Mouse (Mus musculus): ENCODE measurements around the gene Dhx36. TPM values are rescaled to one million over a fixed set of nuclear protein-coding genes. Genes with fewer than 3 reads are reported as not detected.

Dhx36 gene
- total RNA-seq, 2 experiments from 2014 or later: 54.7 to 57.9 TPM

DNA sequence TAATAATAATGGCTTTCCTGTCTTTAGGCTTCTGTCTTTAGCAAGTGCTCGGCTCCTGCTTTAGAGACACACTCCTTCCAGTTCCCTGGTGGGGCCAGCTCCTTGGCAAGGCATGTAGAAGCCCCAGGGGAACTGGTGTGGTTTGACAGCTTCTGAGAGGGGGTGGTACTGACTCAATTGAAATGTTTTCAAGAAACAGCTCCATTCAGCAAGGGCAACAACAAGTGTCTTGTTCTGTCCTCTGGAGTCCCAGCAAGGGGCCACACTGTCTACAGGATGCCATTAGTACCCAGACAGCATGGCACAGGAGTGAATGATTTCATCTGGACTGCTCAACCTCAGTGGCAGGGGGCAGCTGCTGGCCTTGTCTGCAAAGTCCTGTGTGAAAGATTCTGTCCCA is 51.0 kb downstream of the Dhx36 start:
- DNase-seq (ENCODE audit: low spot score in 2 of 2): peak; percentile 24 to 73
- no peak overlapping the region for H3K4me3 ChIP-seq
- TF ChIP-seq CTCF (conservative IDR thresholded peaks at IDR 0.05): no peak
- H3K27ac ChIP-seq: peak overlapping the region; percentile 81

GRCm38 (mm10) chr3:62454096-62454495 is 52.7 kb downstream of the Dhx36 start:
- Histone ChIP-seq H3K27ac (peak overlapping the region; percentile 81), H3K4me3 (no peak overlapping the region)
- TF ChIP-seq CTCF (conservative IDR thresholded peaks at IDR 0.05): no peak
- no peak for DNase-seq (ENCODE audit: low spot score in 2 of 2)

- no peak for DNase-seq (ENCODE audit: low spot score in 2 of 2)
- H3K27ac ChIP-seq: peak overlapping the region; percentile 81
- TF ChIP-seq CTCF (conservative IDR thresholded peaks at IDR 0.05): no peak
Measured at GRCm38 (mm10) chr3:62452961-62453360, 53.8 kb downstream of the Dhx36 start.

GRCm38 (mm10) chr3:62449871-62450496 is 56.8 kb downstream of the Dhx36 start:
- DNase-seq (ENCODE audit: low spot score in 2 of 2): no peak
- no peak overlapping the region for H3K4me3 ChIP-seq
- no peak overlapping the region for H3K27ac ChIP-seq
- TF ChIP-seq CTCF (conservative IDR thresholded peaks at IDR 0.05): peak; percentile 52

More at GRCm38 (mm10) chr3:62452961-62453360, 53.8 kb downstream of the Dhx36 start:
- H3K4me3 ChIP-seq: no peak overlapping the region

- DNase-seq (ENCODE audit: low spot score in 2 of 2): no peak
- Histone ChIP-seq H3K4me3 (no peak overlapping the region), H3K27ac (no peak overlapping the region)
- no peak for TF ChIP-seq CTCF (conservative IDR thresholded peaks at IDR 0.05)
Measured at GRCm38 (mm10) chr3:62447151-62447550, 59.7 kb downstream of the Dhx36 start.

DNA sequence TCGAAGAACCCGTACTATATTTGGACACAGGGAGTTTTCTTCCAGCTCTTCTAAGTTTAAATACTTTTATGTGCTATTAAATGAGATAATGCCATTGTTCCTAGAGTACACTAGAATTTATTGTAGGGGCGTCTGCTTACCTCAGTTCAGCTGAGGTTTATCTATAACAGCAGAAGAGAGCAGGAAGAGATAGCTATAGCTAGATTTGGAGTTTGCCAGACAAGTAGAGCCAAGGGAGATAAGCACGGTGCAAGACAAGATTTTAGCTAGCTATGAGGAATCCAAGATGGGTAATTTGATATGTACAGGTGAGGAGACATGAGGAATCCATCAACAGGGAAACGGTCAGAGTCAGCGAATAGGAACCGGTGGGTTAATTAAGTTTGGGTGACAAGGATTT is 60.5 kb downstream of the Dhx36 start:
- H3K27ac ChIP-seq: no peak overlapping the region
- no peak for DNase-seq (ENCODE audit: low spot score in 2 of 2)
- no peak for TF ChIP-seq CTCF (conservative IDR thresholded peaks at IDR 0.05)

GRCm38 (mm10) chr3:62443582-62444194 is 63.1 kb downstream of the Dhx36 start:
- DNase-seq (ENCODE audit: low spot score in 2 of 2): no peak
- Histone ChIP-seq H3K4me3 (no peak overlapping the region), H3K27ac (no peak overlapping the region)
- no peak for TF ChIP-seq CTCF (conservative IDR thresholded peaks at IDR 0.05)

More for the DNA sequence above, 60.5 kb downstream of the Dhx36 start:
- no peak overlapping the region for H3K4me3 ChIP-seq

GRCm38 (mm10) chr3:62440431-62440969 is 66.3 kb downstream of the Dhx36 start:
- DNase-seq (ENCODE audit: low spot score in 2 of 2): no peak
- no peak overlapping the region for H3K4me3 ChIP-seq
- H3K27ac ChIP-seq: peak overlapping the region; percentile 70
- TF ChIP-seq CTCF (conservative IDR thresholded peaks at IDR 0.05): no peak

DNA sequence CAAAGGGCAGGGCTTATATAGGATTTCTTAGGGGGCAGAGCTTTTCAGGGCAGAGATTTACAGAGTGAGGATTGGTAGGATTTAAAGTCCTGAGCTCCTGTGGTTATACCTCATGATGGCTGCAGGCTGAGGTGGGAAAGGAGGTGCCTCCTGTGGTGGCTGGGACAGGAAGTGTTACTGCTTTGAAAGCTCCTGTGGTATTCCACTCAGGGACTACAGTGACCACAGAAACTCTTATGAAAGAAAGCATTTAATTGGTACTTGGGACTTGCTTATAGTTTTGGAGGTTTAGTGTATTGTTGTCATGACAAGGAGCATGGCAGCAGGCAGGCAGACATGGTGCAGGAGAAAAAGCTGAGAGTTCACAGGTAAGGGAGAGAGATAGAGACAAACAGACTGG is 70.9 kb downstream of the Dhx36 start:
- Histone ChIP-seq H3K4me3 (no peak overlapping the region), H3K27ac (no peak overlapping the region)
- no peak for DNase-seq (ENCODE audit: low spot score in 2 of 2)
- no peak for TF ChIP-seq CTCF (conservative IDR thresholded peaks at IDR 0.05)

GRCm38 (mm10) chr3:62433675-62434074 is 73.1 kb downstream of the Dhx36 start:
- no peak for DNase-seq (ENCODE audit: low spot score in 2 of 2)
- no peak for TF ChIP-seq CTCF (conservative IDR thresholded peaks at IDR 0.05)

DNA sequence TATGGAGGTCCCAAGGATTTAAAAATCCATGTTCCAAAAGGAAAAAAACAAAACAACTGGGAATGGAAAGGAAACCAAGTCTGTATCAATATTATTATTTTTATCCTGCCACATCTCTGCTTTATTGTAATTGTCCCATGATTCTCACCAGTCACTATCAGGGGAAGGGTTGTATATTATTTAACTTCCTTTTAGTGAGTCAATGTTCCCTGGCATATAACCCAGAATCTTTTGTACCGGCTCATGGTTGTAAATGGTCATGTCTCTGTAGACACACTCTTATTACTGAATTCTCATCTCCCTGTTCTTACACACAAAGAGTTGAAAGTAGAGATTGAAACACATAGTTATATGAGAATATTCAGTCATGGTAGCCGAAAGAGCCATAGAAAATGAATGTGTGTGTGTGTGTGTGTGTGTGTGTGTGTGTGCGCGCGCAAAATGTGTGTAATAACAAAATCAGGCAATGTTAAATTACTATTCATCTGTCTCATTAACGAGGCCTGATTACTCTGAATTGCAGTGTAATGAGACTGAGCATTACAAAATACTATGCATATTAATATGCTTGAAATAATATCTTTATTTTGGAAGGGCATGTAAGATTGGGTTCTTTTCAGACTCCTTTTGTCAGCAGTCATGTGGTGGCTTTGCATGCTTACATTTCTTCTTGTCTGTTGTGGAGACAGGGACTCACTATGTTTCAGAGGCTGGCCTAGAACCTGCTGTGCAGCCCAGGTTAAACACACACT is 88.2 kb downstream of the Dhx36 start:
- Histone ChIP-seq H3K4me3 (no peak overlapping the region), H3K27ac (no peak overlapping the region)
- no peak for TF ChIP-seq CTCF (conservative IDR thresholded peaks at IDR 0.05)
- no peak for DNase-seq (ENCODE audit: low spot score in 2 of 2)

More at GRCm38 (mm10) chr3:62433675-62434074, 73.1 kb downstream of the Dhx36 start:
- no peak overlapping the region for H3K4me3 ChIP-seq
- no peak overlapping the region for H3K27ac ChIP-seq

Other genes with a start within 250 kb of the Dhx36 start
- gene Arhgef26, start 168.7 kb downstream of the Dhx36 start, total RNA-seq (2021): 10 to 100 TPM; 59.2 to 60.0 TPM
- under 1 TPM; 0.49 to 0.87 TPM for gene Gpr149, start 98.1 kb upstream of the Dhx36 start, total RNA-seq (2021)